Mouse (Mus musculus): ENCODE data around the gene Gnl1. TPM values are rescaled to one million over a fixed set of nuclear protein-coding genes. Genes with fewer than 3 reads are reported as not detected.

The Gnl1 gene
- polyA plus RNA-seq, 2 experiments, result 4.4 to 5.2 TPM

DNA sequence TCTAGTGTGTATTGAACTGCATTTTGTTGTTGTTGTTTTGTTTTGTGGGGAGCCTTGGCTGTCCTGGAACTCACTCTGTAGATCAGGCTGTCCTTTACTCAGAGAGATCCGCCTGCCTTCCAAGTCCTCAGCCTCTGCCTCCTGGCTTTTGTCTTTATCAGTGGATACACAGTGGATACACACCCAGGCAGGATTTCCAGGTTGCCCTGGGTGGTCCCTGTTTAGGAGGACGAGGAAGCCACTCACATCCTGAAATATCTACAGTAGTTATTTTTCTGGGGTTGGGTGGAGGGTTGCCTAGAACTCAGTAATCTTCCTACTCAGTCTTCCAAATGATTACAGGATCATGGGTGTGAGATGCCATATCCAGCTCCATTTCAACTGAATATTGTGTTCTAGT is 39.3 kb downstream of the Gnl1 start:
- no peak for TF ChIP-seq CTCF (IDR thresholded peaks at IDR 0.05; ENCODE audit: low read depth)
- TF ChIP-seq EP300 (IDR thresholded peaks at IDR 0.05; ENCODE audit: low read depth), result no peak
- no peak for ATAC-seq (ENCODE audit: insufficient read depth)
- Histone ChIP-seq H3K9ac (replicated peaks) (peak overlapping the region; percentile 79), H3K27ac (peak overlapping the region; percentile 70), H3K36me3 (replicated peaks; ENCODE audit: control insufficient read depth, insufficient read depth, low read depth) (peaks cover 28% of the 10 kb centered on the region), H3K4me2 (ENCODE audit: low read depth) (peak overlapping the region; percentile 59), H3K4me3 (ENCODE audit: insufficient read depth in 1 of 2, low read depth in 2 of 2, low read length in 2 of 2) (peak overlapping the region; percentile 58 to 84), H3K4me1 (replicated peaks; ENCODE audit: control insufficient read depth in 2 of 2, insufficient read depth in 2 of 2, low read length in 1 of 2) (peaks cover 26 to 40% of the 10 kb centered on the region in 2 experiments), H3K27me3 (ENCODE audit: control insufficient read depth, insufficient read depth, low read length) (no peaks in the 10 kb centered on the region), H3K9me3 (ENCODE audit: control insufficient read depth, low read length) (no peaks in the 10 kb centered on the region)
- WGBS (ENCODE audit: insufficient replicate concordance), result 19% methylated on average over 2 of the region's 2 CpGs
- no peak for DNase-seq (ENCODE audit: low read depth in 3 of 3, low spot score in 3 of 3)

DNA sequence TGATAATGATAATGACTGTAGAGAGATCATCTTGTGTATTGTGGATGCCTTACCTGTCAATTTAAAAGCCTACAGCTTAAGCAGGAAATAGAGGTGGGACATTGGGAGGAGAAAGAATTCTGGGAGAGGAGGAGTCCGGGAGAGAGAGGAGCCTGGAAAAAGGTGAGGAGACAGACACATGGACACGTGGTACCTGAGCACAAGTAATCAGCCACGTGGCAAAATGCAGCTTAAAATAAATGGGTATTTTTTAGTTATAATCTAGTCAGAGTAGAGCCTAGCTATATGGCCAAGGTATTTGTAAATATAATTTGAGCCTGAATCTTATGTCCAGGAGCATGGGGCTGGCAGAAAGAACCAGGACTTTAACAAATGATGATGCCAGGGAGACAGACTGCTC is 39.9 kb downstream of the Gnl1 start:
- Histone ChIP-seq H3K4me2 (ENCODE audit: low read depth) (peak overlapping the region; percentile 59), H3K9me3 (ENCODE audit: control insufficient read depth, low read length) (no peaks in the 10 kb centered on the region), H3K9ac (replicated peaks) (peak overlapping the region; percentile 79), H3K4me3 (ENCODE audit: insufficient read depth in 1 of 2, low read depth in 2 of 2, low read length in 2 of 2) (peak overlapping the region; percentile 58 to 84), H3K4me1 (replicated peaks; ENCODE audit: control insufficient read depth in 2 of 2, insufficient read depth in 2 of 2, low read length in 1 of 2) (peaks cover 29 to 42% of the 10 kb centered on the region in 2 experiments), H3K27me3 (ENCODE audit: control insufficient read depth, insufficient read depth, low read length) (no peaks in the 10 kb centered on the region), H3K36me3 (replicated peaks; ENCODE audit: control insufficient read depth, insufficient read depth, low read depth) (peaks cover 24% of the 10 kb centered on the region), H3K27ac (peak overlapping the region; percentile 70)
- TF ChIP-seq EP300 (IDR thresholded peaks at IDR 0.05; ENCODE audit: low read depth), result no peak
- TF ChIP-seq CTCF (IDR thresholded peaks at IDR 0.05; ENCODE audit: low read depth), result no peak
- ATAC-seq (ENCODE audit: insufficient read depth) (no peak), DNase-seq (ENCODE audit: low read depth in 3 of 3, low spot score in 3 of 3) (no peak)
- 57% methylated on average over 3 of the region's 3 CpGs for WGBS (ENCODE audit: insufficient replicate concordance)

DNA sequence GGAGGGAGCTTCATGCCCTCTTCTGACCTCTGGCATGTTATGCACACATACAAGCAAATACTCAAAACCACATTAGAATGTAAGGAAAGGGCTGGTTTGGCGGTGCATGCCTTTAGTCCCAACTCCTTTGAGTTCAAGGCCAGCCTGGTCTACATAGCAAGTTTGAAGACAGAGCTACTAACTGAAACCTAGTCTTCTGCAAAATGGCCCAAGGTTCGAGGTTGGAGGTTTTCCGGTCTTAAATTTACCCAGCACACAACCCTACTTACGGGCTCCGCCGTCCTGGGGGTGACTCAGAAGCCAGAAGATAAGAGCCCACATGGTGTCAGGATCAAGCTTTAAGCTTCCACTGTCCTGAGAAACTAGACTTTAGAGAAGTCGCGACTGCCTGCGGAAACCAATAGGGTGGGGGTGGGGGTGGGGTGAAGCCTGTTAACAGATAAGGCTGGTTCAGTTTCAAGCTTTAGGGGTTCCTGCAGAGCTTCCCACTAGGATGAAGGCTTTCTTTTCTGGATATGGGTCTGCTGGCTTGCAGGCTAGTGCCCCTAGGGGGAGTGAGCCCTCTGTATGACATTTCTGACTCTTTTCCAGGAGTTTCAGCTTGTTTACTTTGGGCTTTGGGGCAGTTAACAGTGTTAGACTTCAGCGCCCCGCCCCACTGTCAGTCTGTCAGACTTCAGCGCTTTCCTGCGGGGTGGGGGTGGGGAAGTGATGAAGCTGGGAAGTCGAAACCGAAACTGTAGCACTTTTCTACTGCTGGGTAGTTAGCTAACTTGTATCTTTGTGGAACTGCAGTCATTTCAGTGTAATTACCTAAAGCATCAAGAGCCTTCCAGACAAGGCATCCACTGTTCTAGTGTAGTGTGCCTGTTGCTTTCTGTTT is 40.8 kb downstream of the Gnl1 start, which contains the start of gene H2-T24:
H2-T24 (minus strand) TSS at position 370 of the 883 bp plus-strand sequence.
- Histone ChIP-seq H3K4me3 (ENCODE audit: insufficient read depth in 1 of 2, low read depth in 2 of 2, low read length in 2 of 2) (peak within 1 kb of the TSS; percentile 58 to 84), H3K4me2 (ENCODE audit: low read depth) (peak within 1 kb of the TSS; percentile 59), H3K4me1 (replicated peaks; ENCODE audit: control insufficient read depth in 2 of 2, insufficient read depth in 2 of 2, low read length in 1 of 2) (peaks cover 29 to 42% of the 10 kb centered on the region in 2 experiments), H3K9ac (replicated peaks) (peak within 1 kb of the TSS; percentile 79), H3K9me3 (ENCODE audit: control insufficient read depth, low read length) (no peaks in the 10 kb centered on the region), H3K36me3 (replicated peaks; ENCODE audit: control insufficient read depth, insufficient read depth, low read depth) (peaks cover 15% of the 10 kb centered on the region), H3K27me3 (ENCODE audit: control insufficient read depth, insufficient read depth, low read length) (no peaks in the 10 kb centered on the region), H3K27ac (peak within 1 kb of the TSS; percentile 70)
- DNase-seq (ENCODE audit: low read depth in 3 of 3, low spot score in 3 of 3) (peak; percentile 78 to 79 (median 78)), ATAC-seq (ENCODE audit: insufficient read depth) (peak; percentile 86)
- TF ChIP-seq CTCF (IDR thresholded peaks at IDR 0.05; ENCODE audit: low read depth) (peak; percentile 30), EP300 (IDR thresholded peaks at IDR 0.05; ENCODE audit: low read depth) (peak; percentile 55)
- WGBS (ENCODE audit: insufficient replicate concordance), result 7% methylated on average over 15 of the region's 15 CpGs

DNA sequence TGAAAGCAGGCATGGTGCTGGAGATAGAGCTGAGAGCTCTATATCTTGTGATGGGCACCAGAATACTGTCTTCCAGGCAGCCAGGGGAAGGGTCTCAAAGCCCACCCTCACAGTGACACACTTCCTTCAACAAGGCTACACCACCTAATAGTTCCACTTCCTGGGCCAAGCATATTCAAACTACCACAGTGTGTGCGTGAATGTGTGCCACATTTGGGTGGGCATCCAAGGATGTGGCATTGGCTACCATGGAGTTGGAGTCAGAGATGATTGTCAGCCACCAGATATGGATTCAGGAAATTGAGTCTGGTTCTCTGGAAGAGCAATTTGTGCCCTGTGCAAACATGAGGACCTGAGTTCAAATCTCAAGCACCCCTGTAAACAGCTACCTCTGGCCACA is 41.7 kb downstream of the Gnl1 start:
- peaks cover 29 to 42% of the 10 kb centered on the region in 2 experiments for H3K4me1 ChIP-seq (replicated peaks; ENCODE audit: control insufficient read depth in 2 of 2, insufficient read depth in 2 of 2, low read length in 1 of 2)
- no peak for ATAC-seq (ENCODE audit: insufficient read depth)
- H3K4me3 ChIP-seq (ENCODE audit: insufficient read depth in 1 of 2, low read depth in 2 of 2, low read length in 2 of 2), result peak overlapping the region; percentile 7 to 58; a peak in 2 of 4 replicates
- peak overlapping the region; percentile 59 for H3K4me2 ChIP-seq (ENCODE audit: low read depth)
- no peak for DNase-seq (ENCODE audit: low read depth in 3 of 3, low spot score in 3 of 3)
- no peaks in the 10 kb centered on the region for H3K9me3 ChIP-seq (ENCODE audit: control insufficient read depth, low read length)
- H3K36me3 ChIP-seq (replicated peaks; ENCODE audit: control insufficient read depth, insufficient read depth, low read depth), result peaks cover 7% of the 10 kb centered on the region; the same call in 1 of the 2 replicates
- 90% methylated on average over 1 of the region's 1 CpGs for WGBS (ENCODE audit: insufficient replicate concordance)
- peak overlapping the region; percentile 79; the same call in 1 of the 2 replicates for H3K9ac ChIP-seq (replicated peaks)
- TF ChIP-seq EP300 (IDR thresholded peaks at IDR 0.05; ENCODE audit: low read depth) (no peak), CTCF (IDR thresholded peaks at IDR 0.05; ENCODE audit: low read depth) (no peak)
- H3K27ac ChIP-seq, result peak overlapping the region; percentile 70
- no peaks in the 10 kb centered on the region for H3K27me3 ChIP-seq (ENCODE audit: control insufficient read depth, insufficient read depth, low read length)

DNA sequence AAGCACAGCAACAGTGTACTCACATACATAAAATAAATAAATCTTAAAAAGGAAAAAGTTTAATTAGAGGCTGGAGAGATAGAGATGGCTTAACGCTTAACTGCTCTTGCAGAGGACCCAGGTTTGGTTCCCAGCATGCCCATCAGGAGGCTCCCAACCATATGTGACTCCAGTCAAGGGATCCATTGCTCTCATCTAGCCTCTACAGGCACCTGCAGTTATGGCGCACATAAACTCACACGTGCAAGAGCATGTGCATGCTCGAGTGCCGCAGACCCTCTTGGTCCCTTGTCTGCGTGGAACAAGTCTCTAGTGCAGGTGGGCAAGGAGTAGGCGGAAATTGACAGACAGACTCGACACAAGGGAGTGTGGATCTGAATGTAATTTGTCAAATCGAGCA is 42.4 kb downstream of the Gnl1 start:
- no peak for TF ChIP-seq EP300 (IDR thresholded peaks at IDR 0.05; ENCODE audit: low read depth)
- TF ChIP-seq CTCF (IDR thresholded peaks at IDR 0.05; ENCODE audit: low read depth), result no peak
- H3K4me1 ChIP-seq (replicated peaks; ENCODE audit: control insufficient read depth in 2 of 2, insufficient read depth in 2 of 2, low read length in 1 of 2), result peaks cover 29 to 42% of the 10 kb centered on the region in 2 experiments
- no peak overlapping the region for H3K27ac ChIP-seq
- H3K4me3 ChIP-seq (ENCODE audit: insufficient read depth in 1 of 2, low read depth in 2 of 2, low read length in 2 of 2), result no peak overlapping the region
- H3K9me3 ChIP-seq (ENCODE audit: control insufficient read depth, low read length), result no peaks in the 10 kb centered on the region
- no peak overlapping the region for H3K9ac ChIP-seq (replicated peaks)
- 87% methylated on average over 9 of the region's 9 CpGs for WGBS (ENCODE audit: insufficient replicate concordance)
- no peaks in the 10 kb centered on the region; the same call in 1 of the 2 replicates for H3K36me3 ChIP-seq (replicated peaks; ENCODE audit: control insufficient read depth, insufficient read depth, low read depth)
- H3K27me3 ChIP-seq (ENCODE audit: control insufficient read depth, insufficient read depth, low read length), result no peaks in the 10 kb centered on the region
- DNase-seq (ENCODE audit: low read depth in 3 of 3, low spot score in 3 of 3) (no peak), ATAC-seq (ENCODE audit: insufficient read depth) (no peak)
- H3K4me2 ChIP-seq (ENCODE audit: low read depth), result no peak overlapping the region
